In genomic region chr7:126701070-126701469, GRCm38 (mm10) we compare ENCODE assay signal across 8 mouse cellular contexts. TPM values are rescaled to one million over a fixed set of nuclear protein-coding genes. Genes with fewer than 3 reads are reported as not detected.
DNase-seq lines count a peak whose midpoint lies in the region.

No protein-coding gene starts in this region.

- H3K9me3 ChIP-seq in megakaryocyte, embryonic 14.5 days: no peaks in the 10 kb centered on the region

- H3K4me3 ChIP-seq in megakaryocyte, embryonic 14.5 days (replicated peaks): peak overlapping the region; percentile 97

- peaks cover 99% of the 10 kb centered on the region for H3K4me1 ChIP-seq in megakaryocyte, embryonic 14.5 days

- DNase-seq in WW6 (ENCODE audit: low read depth, low spot score): peak; percentile 76
- DNase-seq in cerebellum, postnatal 4 days (ENCODE audit: low spot score in 2 of 2): peak; percentile 86 to 93
- peak; percentile 77 to 79 for DNase-seq in gastrocnemius, adult 8-10 months (ENCODE audit: low spot score in 2 of 2)
- peak; percentile 54 for DNase-seq in hindlimb bud, embryonic 11.5 days (ENCODE audit: extremely low spot score, low read depth, low spot score)
- peak; percentile 77 to 88 for DNase-seq in left cerebral cortex, adult 8-10 months (ENCODE audit: low spot score in 2 of 2)
- DNase-seq in right cerebral cortex, adult 2 months (ENCODE audit: low spot score in 2 of 2): peak; percentile 95 to 96
- peak; percentile 88 for DNase-seq in urinary bladder, postnatal 14 days (ENCODE audit: low spot score)

- no peaks in the 10 kb centered on the region for H3K27me3 ChIP-seq in megakaryocyte, embryonic 14.5 days (replicated peaks)

- H3K36me3 ChIP-seq in megakaryocyte, embryonic 14.5 days (replicated peaks; ENCODE audit: low read length): peaks cover 67% of the 10 kb centered on the region

RNA-seq across cellular contexts. Expression of gene Slx1b, which starts 5.5 kb away (rescaled TPM):
- total RNA-seq in gastrocnemius, adult 8-10 months (2022): 1 to 10 TPM; 2.3 to 2.8 (median 2.6) TPM
- total RNA-seq in left cerebral cortex, adult 8-10 months (2022): 10 to 100 TPM; 17.1 to 23.0 (median 19.6) TPM
- polyA plus RNA-seq in megakaryocyte, embryonic 14.5 days (2012; ENCODE audit: insufficient read depth, low replicate concordance): 7.3 and 9.7 TPM in 2 replicates

RNA-seq across cellular contexts. Expression of gene Bola2, which starts 5.9 kb away (rescaled TPM):
- total RNA-seq in gastrocnemius, adult 8-10 months (2022): 10 to 100 TPM; 31.9 to 44.1 (median 39.4) TPM
- total RNA-seq in left cerebral cortex, adult 8-10 months (2022): 10 to 100 TPM; 82.1 to 97.0 (median 90.2) TPM
- 185 and 696 TPM in 2 replicates for polyA plus RNA-seq in megakaryocyte, embryonic 14.5 days (2012; ENCODE audit: insufficient read depth, low replicate concordance)

RNA-seq across cellular contexts. Expression of gene Coro1a, which starts 6.5 kb away (rescaled TPM):
- total RNA-seq in gastrocnemius, adult 8-10 months (2022): 1 to 10 TPM; 1.3 to 5.9 (median 3.1) TPM
- 100 to 1,000 TPM; 132 to 162 (median 149) TPM for total RNA-seq in left cerebral cortex, adult 8-10 months (2022)
- 1,070 and 1,578 TPM in 2 replicates for polyA plus RNA-seq in megakaryocyte, embryonic 14.5 days (2012; ENCODE audit: insufficient read depth, low replicate concordance)

RNA-seq across cellular contexts. Expression of gene Sult1a1, which starts 24.8 kb away (rescaled TPM):
- total RNA-seq in gastrocnemius, adult 8-10 months (2022): 10 to 100 TPM in 2 of 4 experiments, 1 to 10 TPM in 2; 5.9 to 17.4 (median 10.6) TPM
- 1 to 10 TPM; 6.3 to 9.0 (median 7.9) TPM for total RNA-seq in left cerebral cortex, adult 8-10 months (2022)
- 0.87 and 3.0 TPM in 2 replicates for polyA plus RNA-seq in megakaryocyte, embryonic 14.5 days (2012; ENCODE audit: insufficient read depth, low replicate concordance)

RNA-seq across cellular contexts. Expression of gene Sgf29, which starts 52.0 kb away (rescaled TPM):
- 10 to 100 TPM; 26.7 to 43.5 (median 34.7) TPM for total RNA-seq in gastrocnemius, adult 8-10 months (2022)
- 10 to 100 TPM; 28.4 to 39.0 (median 33.6) TPM for total RNA-seq in left cerebral cortex, adult 8-10 months (2022)
- polyA plus RNA-seq in megakaryocyte, embryonic 14.5 days (2012; ENCODE audit: insufficient read depth, low replicate concordance): 31.0 and 69.1 TPM in 2 replicates

Comparison
In these comparisons a context has a peak if more than half of its experiments do, and no peak if none do; other contexts are left out.
1. Peak in every context shown above with its lines: DNase-seq and H3K4me3 ChIP-seq.
2. RNA of gene Slx1b, which starts 5.5 kb away (total RNA-seq): 17.1 to 23.0 TPM in left cerebral cortex, adult 8-10 months; 2.3 to 2.8 TPM in gastrocnemius, adult 8-10 months; every median in the first group is over 4 times any median in the second.
3. RNA of gene Coro1a, which starts 6.5 kb away (total RNA-seq): 132 to 162 TPM in left cerebral cortex, adult 8-10 months; 1.3 to 5.9 TPM in gastrocnemius, adult 8-10 months; every median in the first group is over 10 times any median in the second.